Mouse (Mus musculus) spleen, adult 2 months (tissue): ENCODE results near the gene Galnt14. TPM values are rescaled to one million over a fixed set of nuclear protein-coding genes. Genes with fewer than 3 reads are reported as not detected.
A peak's percentile ranks its signal among the peaks of the same experiment; 100 is the strongest.

Experiments
- DNase-seq, 2 experiments: peaks; one replicate each; pipeline versions ENCODE4 v3.0.0 to v3.0.0-alpha.2; 2012 to 2021; ENCODE audit warnings: low spot score in 2 of 2, low read depth in 1 of 2
- H3K27ac ChIP-seq: fragments of 200-500 bp; 2 replicates; pipeline ENCODE4 v1.5.1; 2012; ENCODE audit warnings: low read length, inconsistent platforms; ENCODE audit not compliant: insufficient read depth
- H3K27me3 ChIP-seq: fragments of 200-500 bp; 2 replicates; pipeline ENCODE4 v1.6.1; 2012; ENCODE audit warnings: mild to moderate bottlenecking, moderate library complexity, low read length, inconsistent platforms; ENCODE audit not compliant: control insufficient read depth, insufficient read depth
- H3K36me3 ChIP-seq: fragments of 200-500 bp; 2 replicates; pipeline ENCODE4 v1.6.1; 2012; ENCODE audit warnings: mild to moderate bottlenecking, low read length, inconsistent platforms; ENCODE audit not compliant: control insufficient read depth, insufficient read depth
- H3K4me1 ChIP-seq: fragments of 200-500 bp; 2 replicates; pipeline ENCODE4 v1.6.1; 2011; ENCODE audit warnings: inconsistent platforms; ENCODE audit not compliant: control insufficient read depth, insufficient read depth, insufficient read length
- H3K4me3 ChIP-seq: fragments of 200-500 bp; 2 replicates; pipeline ENCODE4 v1.5.1; 2011; ENCODE audit warnings: mild to moderate bottlenecking, inconsistent platforms; ENCODE audit not compliant: insufficient read depth, insufficient read length; ENCODE audit errors: extremely low read depth
- CTCF ChIP-seq: fragments of 200-500 bp; IDR thresholded peaks from 2 replicates; pipeline ENCODE4 v1.5.1; 2011; ENCODE audit warnings: mild to moderate bottlenecking, inconsistent platforms; ENCODE audit not compliant: insufficient read depth, insufficient read length, insufficient replicate concordance; ENCODE audit errors: extremely low read depth
- POLR2A ChIP-seq: fragments of 200-500 bp; IDR thresholded peaks from 2 replicates; pipeline ENCODE4 v1.6.1; 2011; ENCODE audit warnings: low read depth, low read length, inconsistent platforms
- WGBS: fragments of 180-500 bp; shearing (Covaris S2); methylation state at CpG from one replicate; pipeline ENCODE4 v1.1.7; 2018; 5-methylcytosine and 5-hydroxymethylcytosine counted together
- polyA plus RNA-seq: library from polyadenylated mRNA; depleted of rRNA; stranded (reverse); fragments of >200 nt; gene quantifications from 2 replicates; pipeline ENCODE4 v1.2.3, GENCODE M21; 2012

Gene Galnt14
- polyA plus RNA-seq, 1 experiment = 0.60 TPM

DNA sequence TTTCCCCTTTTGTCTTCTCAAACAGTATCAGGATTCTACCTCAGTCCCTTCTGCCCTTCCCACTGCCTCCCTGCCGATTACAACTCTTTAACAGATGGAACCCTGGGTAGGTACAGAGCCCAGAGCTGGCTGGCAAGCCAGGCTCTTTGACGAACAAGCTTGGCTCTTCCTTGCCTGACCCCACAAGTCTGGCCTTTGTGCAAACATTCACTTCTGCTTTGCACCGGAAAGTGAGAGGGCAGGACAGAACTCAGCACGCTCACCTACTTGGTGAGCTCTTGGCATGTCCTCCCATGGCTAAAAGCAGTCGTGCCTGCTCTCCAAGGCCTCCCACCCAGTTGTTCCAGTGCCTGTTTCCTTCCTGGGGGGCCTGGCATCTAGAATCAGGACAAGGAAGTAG is 137.4 kb downstream of the Galnt14 start:
- DNase-seq = no peak
- H3K36me3 ChIP-seq = no peaks in the 10 kb centered on the region
- H3K27ac ChIP-seq = no peak overlapping the region
- no peaks in the 10 kb centered on the region for H3K4me1 ChIP-seq
- H3K27me3 ChIP-seq = no peaks in the 10 kb centered on the region
- TF ChIP-seq POLR2A = no peak
- TF ChIP-seq CTCF = no peak
- 35% methylated on average over 5 of the region's 5 CpGs for WGBS
- H3K4me3 ChIP-seq = no peak overlapping the region

DNA sequence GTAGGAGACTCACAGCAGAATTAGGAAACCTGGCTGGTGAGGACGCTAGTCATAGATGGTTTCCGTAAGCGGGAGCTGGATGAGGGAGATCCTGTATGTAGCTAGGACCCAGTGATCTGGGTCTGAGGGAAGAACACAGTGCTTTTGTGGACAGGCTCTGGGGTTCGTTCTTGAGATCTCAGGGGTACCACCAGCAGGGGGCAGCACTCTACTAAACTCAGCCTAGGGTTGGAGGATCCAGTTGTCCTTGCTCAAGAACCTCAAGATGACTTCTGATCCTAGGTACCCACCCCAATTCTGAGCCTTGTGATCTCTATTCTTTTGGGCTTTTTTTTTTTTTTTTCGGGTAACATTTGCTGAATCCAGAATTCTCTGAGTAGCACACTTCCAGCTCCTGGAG is 137.8 kb downstream of the Galnt14 start:
- Histone ChIP-seq H3K27me3 (no peaks in the 10 kb centered on the region), H3K4me3 (no peak overlapping the region), H3K36me3 (no peaks in the 10 kb centered on the region), H3K4me1 (no peaks in the 10 kb centered on the region), H3K27ac (no peak overlapping the region)
- 74% methylated on average over 5 of the region's 5 CpGs for WGBS
- TF ChIP-seq POLR2A = no peak
- TF ChIP-seq CTCF = peak; percentile 47; the same call in 1 of the 2 replicates
- DNase-seq = peak; percentile 14 to 57

GRCm38 (mm10) chr17:73571961-73572360 is 138.3 kb downstream of the Galnt14 start:
- 76% methylated on average over 4 of the region's 4 CpGs for WGBS
- Histone ChIP-seq H3K36me3 (no peaks in the 10 kb centered on the region), H3K27ac (no peak overlapping the region), H3K4me3 (no peak overlapping the region), H3K4me1 (no peaks in the 10 kb centered on the region), H3K27me3 (no peaks in the 10 kb centered on the region)
- no peak for DNase-seq
- no peak for TF ChIP-seq CTCF
- no peak for TF ChIP-seq POLR2A

GRCm38 (mm10) chr17:73568204-73568603 is 142.0 kb downstream of the Galnt14 start:
- no peak for DNase-seq
- TF ChIP-seq POLR2A (no peak), CTCF (no peak)
- WGBS = 72% methylated on average over 9 of the region's 9 CpGs
- no peaks in the 10 kb centered on the region for H3K36me3 ChIP-seq
- H3K27me3 ChIP-seq = no peaks in the 10 kb centered on the region
- no peaks in the 10 kb centered on the region for H3K4me1 ChIP-seq
- no peak overlapping the region for H3K4me3 ChIP-seq
- no peak overlapping the region for H3K27ac ChIP-seq

DNA sequence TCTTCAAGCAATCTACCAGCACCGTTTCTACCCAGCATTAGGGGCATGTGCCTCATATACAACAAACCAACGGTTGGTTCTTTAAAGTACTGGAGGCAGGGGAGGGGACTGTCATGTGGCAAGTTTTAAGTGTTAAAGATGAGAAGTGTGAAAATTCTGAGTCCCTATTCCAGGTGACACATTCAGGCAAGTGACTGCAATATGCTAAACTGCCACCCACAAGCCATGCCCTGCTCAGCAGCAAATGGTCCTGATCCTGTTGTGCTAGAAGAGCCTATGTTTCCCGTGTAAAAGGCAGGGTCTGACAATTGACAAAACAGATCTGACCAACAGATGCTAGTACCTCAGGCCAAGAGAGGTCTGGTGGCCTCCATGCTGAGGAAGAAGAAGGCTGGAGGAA is 149.1 kb downstream of the Galnt14 start:
- no peak overlapping the region for H3K4me3 ChIP-seq
- WGBS = 38% methylated on average over 3 of the region's 3 CpGs
- H3K27me3 ChIP-seq = no peaks in the 10 kb centered on the region
- H3K4me1 ChIP-seq = no peaks in the 10 kb centered on the region
- no peak overlapping the region for H3K27ac ChIP-seq
- TF ChIP-seq CTCF = no peak
- no peak for TF ChIP-seq POLR2A
- no peaks in the 10 kb centered on the region for H3K36me3 ChIP-seq
- no peak for DNase-seq

DNA sequence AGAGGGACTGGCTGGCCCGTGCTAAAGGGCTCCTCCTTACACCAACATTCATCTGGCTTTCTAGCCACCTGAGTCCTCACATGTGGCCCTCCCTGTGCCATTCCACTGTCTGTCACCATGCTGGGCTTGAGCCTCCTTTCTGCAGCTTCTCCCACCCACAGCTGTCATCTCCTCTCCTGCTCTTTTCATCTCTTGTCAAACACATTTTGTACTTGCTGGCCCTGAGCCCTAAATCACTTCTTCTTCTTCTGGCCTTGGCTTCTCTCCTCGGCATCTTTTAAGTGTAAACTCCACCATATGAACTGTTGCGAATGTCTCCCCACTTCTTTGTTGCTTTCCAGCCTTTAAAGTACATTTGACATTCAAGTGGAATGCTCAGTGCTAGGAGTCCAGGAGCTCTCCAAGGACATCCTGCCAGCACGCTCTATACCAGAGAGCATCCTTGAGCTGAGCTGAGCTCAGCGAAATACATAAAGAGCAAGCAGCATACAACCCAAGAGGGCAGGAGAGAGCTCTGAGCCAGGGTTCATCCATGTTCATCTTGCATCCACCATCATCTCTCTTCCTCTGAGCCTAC is 150.0 kb downstream of the Galnt14 start:
- Histone ChIP-seq H3K4me3 (no peak overlapping the region), H3K36me3 (no peaks in the 10 kb centered on the region), H3K27me3 (no peaks in the 10 kb centered on the region), H3K4me1 (no peaks in the 10 kb centered on the region), H3K27ac (no peak overlapping the region)
- WGBS = 83% methylated on average over 5 of the region's 5 CpGs
- no peak for TF ChIP-seq POLR2A
- DNase-seq = no peak

- H3K36me3 ChIP-seq = no peaks in the 10 kb centered on the region
- H3K4me3 ChIP-seq = no peak overlapping the region
- H3K27ac ChIP-seq = no peak overlapping the region
- DNase-seq = no peak
- H3K4me1 ChIP-seq = no peaks in the 10 kb centered on the region
- H3K27me3 ChIP-seq = no peaks in the 10 kb centered on the region
- 79% methylated on average over 4 of the region's 4 CpGs for WGBS
- TF ChIP-seq POLR2A (no peak), CTCF (no peak)
These were observed 150.8 kb downstream of the Galnt14 start for GRCm38 (mm10) chr17:73559498-73559897.
